Mouse (Mus musculus) neural tube, embryonic 11.5 days (tissue): ENCODE data around the gene Gsg1. TPM values are rescaled to one million over a fixed set of nuclear protein-coding genes. Genes with fewer than 3 reads are reported as not detected.
A peak's percentile ranks its signal among the peaks of the same experiment; 100 is the strongest.

Experiments
- ATAC-seq: fragments of 200-750 bp; cut with Nextera tagmentation; 2 replicates; pipeline ENCODE4 v1.8.0; 2017; ENCODE audit warnings: moderate number of reproducible peaks, mild to moderate bottlenecking, moderate TSS enrichment, moderate library complexity; ENCODE audit not compliant: insufficient read depth, low FRiP score, low TSS enrichment
- DNase-seq: peaks from one replicate; pipeline ENCODE4 v3.0.0-alpha.2; 2015; ENCODE audit warnings: low spot score
- H3K27ac ChIP-seq: fragments of 300-500 bp; sonication (generic); 2 replicates; pipeline ENCODE4 v1.5.1; 2014; ENCODE audit warnings: low read depth, mild to moderate bottlenecking, low read length
- H3K27me3 ChIP-seq: fragments of 300-500 bp; sonication (generic); 2 replicates; pipeline ENCODE4 v1.6.1; 2014; ENCODE audit warnings: mild to moderate bottlenecking, low read length, mixed read lengths; ENCODE audit not compliant: control insufficient read depth, insufficient read depth
- H3K36me3 ChIP-seq: fragments of 300-500 bp; sonication (generic); 2 replicates; pipeline ENCODE4 v1.6.1; 2014; ENCODE audit warnings: mild to moderate bottlenecking, low read length, moderate library complexity, mixed read lengths; ENCODE audit not compliant: control insufficient read depth, insufficient read depth
- H3K4me1 ChIP-seq: fragments of 300-500 bp; sonication (generic); 2 replicates; pipeline ENCODE4 v1.6.1; 2014; ENCODE audit warnings: low read length, mixed read lengths; ENCODE audit not compliant: control insufficient read depth, insufficient read depth
- H3K4me2 ChIP-seq: fragments of 300-500 bp; sonication (generic); 2 replicates; pipeline ENCODE4 v1.6.1; 2014; ENCODE audit warnings: low read depth, mild to moderate bottlenecking, moderate library complexity
- H3K4me3 ChIP-seq: fragments of 300-500 bp; sonication (generic); 2 replicates; pipeline ENCODE4 v1.5.1; 2014; ENCODE audit warnings: low read depth, low read length
- H3K9ac ChIP-seq: fragments of 300-500 bp; sonication (generic); 2 replicates; pipeline ENCODE4 v1.6.1; 2014; ENCODE audit warnings: mild to moderate bottlenecking, low read length
- H3K9me3 ChIP-seq: fragments of 300-500 bp; sonication (generic); 2 replicates; pipeline ENCODE4 v1.6.1; 2016; ENCODE audit warnings: low read length; ENCODE audit not compliant: control insufficient read depth
- WGBS: fragments of 180-500 bp; shearing (Covaris S2); extraction: QIAGEN DNeasy Blood & Tissue Kit; methylation state at CpG from one replicate; pipeline ENCODE4 v1.1.7; 2014; 5-methylcytosine and 5-hydroxymethylcytosine counted together
- polyA plus RNA-seq: library from polyadenylated mRNA; unstranded; fragments of >200 nt; fragmentation: Nextera tagmentation; extraction: Ambion mirVana; gene quantifications from 2 replicates; pipeline ENCODE4 v1.2.1, GENCODE M21; 2014

The Gsg1 gene
- polyA plus RNA-seq, 1 experiment from 2014 or later = 0.69 TPM

DNA sequence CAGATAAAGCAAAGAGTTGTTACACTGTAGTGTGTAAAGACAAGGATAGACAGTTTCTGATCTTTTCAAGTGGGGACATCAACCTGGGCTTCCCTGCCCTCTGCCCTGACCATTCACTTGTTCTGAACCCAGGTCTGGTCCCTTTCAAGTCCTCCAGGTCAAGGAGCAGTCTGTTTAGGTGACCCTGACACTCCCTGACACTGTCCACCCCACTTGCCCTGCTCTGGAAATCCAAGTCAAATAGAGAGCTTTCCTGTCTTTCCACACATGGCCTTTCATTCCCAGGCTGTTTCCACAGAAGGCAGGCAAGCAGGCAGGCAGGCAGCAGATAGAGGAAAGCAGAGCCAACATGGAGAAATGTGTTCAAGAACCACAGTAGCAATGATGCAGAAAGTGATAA lies 14.2 kb upstream of the Gsg1 start:
- ATAC-seq (no peak), DNase-seq (no peak)
- no peak overlapping the region for H3K4me3 ChIP-seq
- no peaks in the 10 kb centered on the region for H3K27me3 ChIP-seq
- no peak overlapping the region for H3K4me2 ChIP-seq
- no peak overlapping the region for H3K9ac ChIP-seq
- no peaks in the 10 kb centered on the region for H3K9me3 ChIP-seq
- H3K4me1 ChIP-seq = 0 out of 2 replicates have a peak, but pooled peaks cover 3% of the 10 kb centered on the region
- no peaks in the 10 kb centered on the region for H3K36me3 ChIP-seq
- no peak overlapping the region for H3K27ac ChIP-seq

DNA sequence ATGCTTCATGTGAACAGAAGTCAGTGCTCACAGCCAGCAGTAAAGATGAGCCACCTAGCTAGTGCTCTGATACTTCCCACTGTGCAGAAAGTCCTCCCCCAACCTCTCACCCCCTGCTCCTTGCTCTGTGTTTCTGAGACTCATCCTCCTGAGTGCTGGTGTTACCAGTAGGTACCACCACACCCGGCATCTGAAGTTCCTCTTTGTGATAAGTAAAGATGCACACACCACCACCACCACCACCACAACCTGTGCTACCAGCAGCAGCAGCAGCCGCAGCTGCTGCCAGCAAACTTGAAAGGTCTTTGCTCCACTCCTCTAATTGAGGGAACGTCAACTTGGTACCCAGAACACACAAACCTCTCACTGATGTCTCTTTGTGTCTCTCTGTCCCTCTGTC lies 13.1 kb upstream of the Gsg1 start:
- 75% methylated on average over 3 of the region's 3 CpGs for WGBS
- DNase-seq (no peak), ATAC-seq (no peak)
- Histone ChIP-seq H3K4me2 (no peak overlapping the region), H3K27ac (no peak overlapping the region), H3K4me1 (0 out of 2 replicates have a peak, but pooled peaks cover 3% of the 10 kb centered on the region), H3K9ac (no peak overlapping the region), H3K27me3 (no peaks in the 10 kb centered on the region), H3K4me3 (no peak overlapping the region), H3K36me3 (no peaks in the 10 kb centered on the region), H3K9me3 (no peaks in the 10 kb centered on the region)

DNA sequence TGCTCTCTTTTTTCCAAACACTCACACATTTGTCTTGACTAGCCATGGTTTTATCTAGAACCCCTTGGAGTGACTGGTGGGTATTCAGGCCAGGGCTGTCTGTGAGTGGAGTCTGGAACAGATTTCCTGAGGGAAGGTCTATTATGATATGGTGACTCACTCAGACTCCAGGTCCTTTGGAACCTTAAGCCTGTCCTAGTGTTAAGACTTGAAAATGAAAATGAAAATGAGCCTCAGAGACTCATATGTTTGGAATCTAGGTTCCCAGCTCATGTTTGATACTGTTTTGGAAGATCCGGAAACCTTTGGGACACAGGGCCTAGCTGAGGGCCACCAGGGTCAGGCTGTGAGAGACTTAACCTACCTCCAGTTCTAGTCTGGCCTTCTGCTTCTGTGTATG lies 11.9 kb upstream of the Gsg1 start:
- 100% methylated on average over 1 of the region's 1 CpGs for WGBS
- no peak for ATAC-seq

DNA sequence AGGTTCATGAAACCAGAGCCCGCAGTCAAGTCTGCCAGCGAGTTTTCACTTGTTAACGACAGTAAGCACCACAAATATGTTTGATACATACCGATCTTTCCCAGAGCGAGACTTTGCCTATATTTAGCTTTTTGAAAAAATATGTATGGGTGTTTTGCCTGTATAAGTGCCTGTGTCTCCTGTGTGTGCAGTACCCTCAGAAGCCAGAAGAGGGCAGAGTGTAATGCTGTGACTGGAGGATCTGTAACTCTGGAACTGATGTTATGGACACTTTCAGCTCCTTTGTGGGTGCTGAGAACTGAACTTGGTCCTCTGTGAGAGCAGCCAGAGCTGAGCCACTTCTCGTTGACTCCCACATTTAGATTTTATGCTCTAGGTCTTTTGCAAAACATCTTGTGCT lies 10.0 kb upstream of the Gsg1 start:
- Histone ChIP-seq H3K4me2 (no peak overlapping the region), H3K27me3 (no peaks in the 10 kb centered on the region)

More for the DNA sequence above, 11.9 kb upstream of the Gsg1 start:
- Histone ChIP-seq H3K4me2 (no peak overlapping the region), H3K36me3 (no peaks in the 10 kb centered on the region), H3K27ac (no peak overlapping the region), H3K9me3 (no peaks in the 10 kb centered on the region), H3K4me1 (no peaks in the 10 kb centered on the region), H3K4me3 (no peak overlapping the region), H3K27me3 (no peaks in the 10 kb centered on the region), H3K9ac (no peak overlapping the region)
- DNase-seq = no peak

DNA sequence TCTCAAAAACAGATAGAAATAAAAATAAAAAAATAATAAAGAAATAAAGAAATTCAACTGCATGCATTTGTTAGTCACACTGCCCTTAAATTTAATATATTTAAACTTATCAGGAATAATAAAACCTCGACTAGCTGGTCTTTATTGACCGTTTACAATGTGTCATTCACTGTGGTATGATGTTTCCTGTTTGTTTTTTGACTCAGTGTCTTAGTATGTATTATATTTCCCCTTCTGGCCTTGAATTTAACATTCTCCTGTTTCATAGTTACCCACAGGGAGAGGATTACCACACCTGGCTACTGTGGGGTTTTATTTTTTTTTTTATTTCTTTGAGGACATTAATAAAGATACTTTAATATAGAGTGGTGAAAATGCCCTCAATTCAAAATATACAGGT lies 8.4 kb upstream of the Gsg1 start:
- Histone ChIP-seq H3K9me3 (no peaks in the 10 kb centered on the region), H3K27me3 (no peaks in the 10 kb centered on the region), H3K36me3 (no peaks in the 10 kb centered on the region), H3K4me3 (no peak overlapping the region), H3K4me2 (no peak overlapping the region), H3K27ac (no peak overlapping the region), H3K9ac (no peak overlapping the region), H3K4me1 (no peaks in the 10 kb centered on the region)
- 83% methylated on average over 2 of the region's 2 CpGs for WGBS
- no peak for DNase-seq
- ATAC-seq = no peak

More for the DNA sequence above, 10.0 kb upstream of the Gsg1 start:
- no peak for DNase-seq
- Histone ChIP-seq H3K9ac (no peak overlapping the region), H3K9me3 (no peaks in the 10 kb centered on the region), H3K36me3 (no peaks in the 10 kb centered on the region), H3K27ac (no peak overlapping the region), H3K4me3 (no peak overlapping the region), H3K4me1 (no peaks in the 10 kb centered on the region)
- 93% methylated on average over 6 of the region's 6 CpGs for WGBS
- no peak for ATAC-seq

DNA sequence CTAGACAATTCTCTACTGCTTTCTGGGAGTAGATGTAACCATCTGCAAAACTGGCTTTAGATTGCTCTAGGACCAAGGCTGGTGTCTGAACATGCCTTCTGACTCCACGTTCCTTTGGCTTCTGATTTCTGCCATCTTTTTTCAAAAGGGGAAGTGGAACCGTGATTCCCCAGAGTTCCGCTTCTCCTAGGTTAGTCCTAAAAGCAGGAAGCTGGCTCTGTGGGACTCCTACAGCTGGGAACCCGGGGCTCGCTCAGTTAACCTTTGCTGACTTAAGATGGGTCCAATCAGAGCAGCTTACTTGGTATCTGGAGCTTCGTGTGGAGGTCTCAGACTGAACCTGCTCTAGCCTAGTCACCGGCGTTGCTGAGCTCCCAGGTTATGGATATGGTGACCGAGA lies 7.0 kb upstream of the Gsg1 start:
- H3K4me1 ChIP-seq = no peaks in the 10 kb centered on the region

DNA sequence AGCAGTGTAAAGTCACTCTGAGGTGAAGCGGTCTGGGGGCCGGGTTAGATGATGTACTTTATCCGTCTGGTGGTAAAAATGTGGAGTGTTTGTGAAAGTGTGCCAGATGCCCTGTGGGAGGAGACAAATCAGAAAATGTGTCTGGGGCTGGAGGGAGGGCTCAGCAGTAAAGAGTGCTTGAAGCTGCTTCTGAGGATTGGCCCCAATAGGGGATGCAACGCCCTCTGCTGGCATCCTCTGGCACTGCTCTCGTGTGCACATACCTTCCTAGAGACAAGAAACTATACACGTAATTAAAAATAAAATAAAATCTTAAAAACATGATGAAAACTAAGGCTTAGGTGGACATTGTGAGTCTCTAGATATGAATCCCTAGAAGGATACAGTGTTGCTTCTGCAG lies 6.3 kb upstream of the Gsg1 start:
- no peaks in the 10 kb centered on the region for H3K27me3 ChIP-seq
- no peaks in the 10 kb centered on the region for H3K36me3 ChIP-seq
- 93% methylated on average over 6 of the region's 6 CpGs for WGBS
- no peak overlapping the region for H3K9ac ChIP-seq
- no peak overlapping the region for H3K4me2 ChIP-seq
- H3K27ac ChIP-seq = no peak overlapping the region
- ATAC-seq (no peak), DNase-seq (no peak)
- H3K4me3 ChIP-seq = no peak overlapping the region
- H3K9me3 ChIP-seq = no peaks in the 10 kb centered on the region
- no peaks in the 10 kb centered on the region for H3K4me1 ChIP-seq

More for the DNA sequence above, 7.0 kb upstream of the Gsg1 start:
- Histone ChIP-seq H3K27me3 (no peaks in the 10 kb centered on the region), H3K4me2 (no peak overlapping the region), H3K9me3 (no peaks in the 10 kb centered on the region), H3K4me3 (no peak overlapping the region), H3K9ac (no peak overlapping the region), H3K36me3 (no peaks in the 10 kb centered on the region), H3K27ac (no peak overlapping the region)
- ATAC-seq (no peak), DNase-seq (no peak)
- WGBS = 89% methylated on average over 9 of the region's 9 CpGs

DNA sequence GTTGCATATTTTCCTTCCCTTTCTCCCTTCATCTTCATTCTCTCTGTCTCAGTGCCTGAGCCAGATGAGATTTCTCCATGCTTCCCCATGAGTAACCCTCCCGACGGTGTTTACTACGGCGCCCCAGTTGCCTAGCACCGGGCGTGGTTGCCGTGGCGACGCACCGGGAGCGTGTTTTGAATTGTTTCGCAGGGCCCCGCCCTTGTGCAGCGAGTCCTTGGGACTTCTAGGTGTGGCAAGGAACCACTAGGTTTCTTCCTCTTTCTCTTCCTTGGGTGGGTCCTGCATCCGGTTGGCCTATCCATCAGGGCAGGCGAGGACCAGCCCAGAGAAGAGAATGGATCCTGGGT lies 1.4 kb downstream of the Gsg1 start:
- Histone ChIP-seq H3K9ac (peak overlapping the region; percentile 26), H3K4me2 (peak overlapping the region; percentile 41), H3K4me3 (no peak overlapping the region), H3K4me1 (0 out of 2 replicates have a peak, but pooled peaks cover 8% of the 10 kb centered on the region), H3K27ac (peak overlapping the region; percentile 45; the same call in 1 of the 2 replicates), H3K27me3 (no peaks in the 10 kb centered on the region), H3K36me3 (no peaks in the 10 kb centered on the region), H3K9me3 (no peaks in the 10 kb centered on the region)
- 6% methylated on average over 16 of the region's 16 CpGs for WGBS
- ATAC-seq (peak; percentile 90), DNase-seq (peak; percentile 88)

DNA sequence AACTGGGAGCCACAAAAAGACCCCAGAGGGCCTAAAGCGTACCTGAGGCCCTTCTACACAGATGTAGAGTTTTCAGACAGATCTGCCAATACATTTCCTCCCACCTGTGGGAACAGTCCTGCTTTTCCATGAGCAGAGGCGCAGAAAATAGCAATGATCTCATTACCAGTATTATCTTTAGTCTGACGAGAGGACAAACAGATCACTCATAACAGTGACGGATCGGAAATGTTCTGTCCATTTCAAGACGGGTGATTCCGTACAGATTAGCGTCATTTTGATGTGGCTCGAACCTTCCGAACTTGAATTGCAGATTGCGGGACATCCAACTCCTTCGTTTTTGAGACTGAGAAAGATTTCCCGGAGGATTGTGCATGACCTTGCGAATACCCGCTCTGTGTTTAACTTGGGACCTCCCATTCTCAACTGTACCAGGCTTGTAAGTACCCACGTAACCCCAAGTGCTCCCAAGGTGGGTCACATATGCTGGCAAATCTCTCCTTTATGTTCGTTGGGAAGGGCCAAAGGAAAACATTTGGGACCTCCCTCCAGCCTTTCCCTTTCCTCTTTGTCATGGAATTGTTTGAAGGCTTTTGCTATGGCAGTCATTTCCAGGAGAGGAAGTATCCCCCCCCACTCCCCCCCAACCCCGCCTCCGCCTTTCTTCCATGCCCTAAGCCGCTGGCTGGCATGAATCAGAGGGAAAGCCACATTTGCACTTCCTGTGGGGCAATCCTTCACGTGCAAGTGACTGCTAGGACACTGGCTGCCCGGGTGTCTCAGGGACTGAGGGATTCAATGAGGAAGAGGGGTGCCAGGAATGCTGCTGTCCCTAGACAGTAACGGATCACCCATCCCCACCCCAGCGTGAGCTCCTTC lies 2.1 kb downstream of the Gsg1 start:
- ATAC-seq (peak; percentile 78), DNase-seq (no peak)
- H3K36me3 ChIP-seq = no peaks in the 10 kb centered on the region
- no peak overlapping the region for H3K4me3 ChIP-seq
- peak overlapping the region; percentile 45; the same call in 1 of the 2 replicates for H3K27ac ChIP-seq
- 0 out of 2 replicates have a peak, but pooled peaks cover 8% of the 10 kb centered on the region for H3K4me1 ChIP-seq
- 50% methylated on average over 24 of the region's 24 CpGs for WGBS
- H3K9me3 ChIP-seq = no peaks in the 10 kb centered on the region
- peak overlapping the region; percentile 26 for H3K9ac ChIP-seq
- peak overlapping the region; percentile 41 for H3K4me2 ChIP-seq
- H3K27me3 ChIP-seq = no peaks in the 10 kb centered on the region
